Mouse (Mus musculus): ENCODE measurements around the gene Olfr800.

DNA sequence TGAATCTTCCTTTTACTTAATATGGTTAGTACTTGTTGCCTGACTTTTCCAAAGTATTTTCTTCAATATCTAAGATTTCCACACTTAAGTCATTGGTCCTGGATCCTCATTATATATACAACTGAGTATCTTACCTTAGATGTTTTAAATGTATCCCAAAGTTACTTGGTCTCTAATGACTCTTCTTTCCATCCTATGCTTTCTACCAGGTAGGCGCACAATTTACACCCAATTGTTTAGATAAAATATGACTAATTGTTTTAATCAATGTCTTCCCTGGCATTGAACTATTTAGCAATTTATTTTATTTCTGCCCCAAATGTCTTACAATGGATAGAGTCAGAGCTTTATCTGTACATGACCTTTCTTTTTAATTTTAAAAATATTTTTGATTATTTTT is 45.0 kb upstream of the Olfr800 start, which contains the start of gene Olfr796:
- TF ChIP-seq POLR2A (IDR thresholded peaks at IDR 0.05; ENCODE audit: extremely low read depth, insufficient read depth, low read length) (no peak), CTCF (IDR thresholded peaks at IDR 0.05; ENCODE audit: extremely low read depth, insufficient read depth, low read length) (no peak)

Data from cortical plate, adult 2 months (tissue).